Mouse (Mus musculus) spleen, adult 2 months (tissue): Measurements from ENCODE around the gene Arhgap10. TPM values are rescaled to one million over a fixed set of nuclear protein-coding genes. Genes with fewer than 3 reads are reported as not detected.

Experiments used
- DNase-seq, 2 experiments: peaks; one replicate each; pipeline versions ENCODE4 v3.0.0 to v3.0.0-alpha.2; 2012 to 2021; ENCODE audit warnings: low spot score in 2 of 2, low read depth in 1 of 2
- H3K27ac ChIP-seq: fragments of 200-500 bp; 2 replicates; pipeline ENCODE4 v1.5.1; 2012; ENCODE audit warnings: low read length, inconsistent platforms; ENCODE audit not compliant: insufficient read depth
- H3K27me3 ChIP-seq: fragments of 200-500 bp; 2 replicates; pipeline ENCODE4 v1.6.1; 2012; ENCODE audit warnings: mild to moderate bottlenecking, moderate library complexity, low read length, inconsistent platforms; ENCODE audit not compliant: control insufficient read depth, insufficient read depth
- H3K36me3 ChIP-seq: fragments of 200-500 bp; 2 replicates; pipeline ENCODE4 v1.6.1; 2012; ENCODE audit warnings: mild to moderate bottlenecking, low read length, inconsistent platforms; ENCODE audit not compliant: control insufficient read depth, insufficient read depth
- H3K4me1 ChIP-seq: fragments of 200-500 bp; 2 replicates; pipeline ENCODE4 v1.6.1; 2011; ENCODE audit warnings: inconsistent platforms; ENCODE audit not compliant: control insufficient read depth, insufficient read depth, insufficient read length
- H3K4me3 ChIP-seq: fragments of 200-500 bp; 2 replicates; pipeline ENCODE4 v1.5.1; 2011; ENCODE audit warnings: mild to moderate bottlenecking, inconsistent platforms; ENCODE audit not compliant: insufficient read depth, insufficient read length; ENCODE audit errors: extremely low read depth
- CTCF ChIP-seq: fragments of 200-500 bp; IDR thresholded peaks from 2 replicates; pipeline ENCODE4 v1.5.1; 2011; ENCODE audit warnings: mild to moderate bottlenecking, inconsistent platforms; ENCODE audit not compliant: insufficient read depth, insufficient read length, insufficient replicate concordance; ENCODE audit errors: extremely low read depth
- POLR2A ChIP-seq: fragments of 200-500 bp; IDR thresholded peaks from 2 replicates; pipeline ENCODE4 v1.6.1; 2011; ENCODE audit warnings: low read depth, low read length, inconsistent platforms
- WGBS: fragments of 180-500 bp; shearing (Covaris S2); methylation state at CpG from one replicate; pipeline ENCODE4 v1.1.7; 2018; 5-methylcytosine and 5-hydroxymethylcytosine counted together
- polyA plus RNA-seq: library from polyadenylated mRNA; depleted of rRNA; stranded (reverse); fragments of >200 nt; gene quantifications from 2 replicates; pipeline ENCODE4 v1.2.3, GENCODE M21; 2012

Gene Arhgap10
- polyA plus RNA-seq, 1 experiment: 4.3 TPM

DNA sequence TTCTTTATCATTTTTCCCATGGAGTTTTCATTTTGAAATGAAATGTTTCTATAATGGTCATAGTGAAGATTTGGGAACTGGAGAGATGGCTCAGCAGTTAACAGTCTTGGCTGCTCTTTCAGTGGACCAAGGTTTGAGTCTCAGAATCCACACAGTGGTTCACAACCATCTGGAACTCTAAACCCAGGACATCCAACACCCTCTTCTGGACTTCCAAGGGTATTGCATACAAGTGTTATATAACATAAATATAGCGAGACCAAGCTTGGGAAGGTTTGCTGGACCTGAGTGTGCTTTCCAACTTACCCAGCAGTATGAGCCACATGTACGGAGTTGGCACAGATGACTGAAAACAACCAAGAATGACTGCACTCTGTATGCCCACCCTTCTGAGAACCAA is 7.2 kb upstream of the Arhgap10 start:
- TF ChIP-seq POLR2A: no peak
- TF ChIP-seq CTCF: no peak
- H3K27me3 ChIP-seq: no peaks in the 10 kb centered on the region
- no peak overlapping the region for H3K27ac ChIP-seq
- no peak overlapping the region for H3K4me3 ChIP-seq
- no peaks in the 10 kb centered on the region for H3K36me3 ChIP-seq
- 90% methylated on average over 2 of the region's 2 CpGs for WGBS
- H3K4me1 ChIP-seq: no peaks in the 10 kb centered on the region
- no peak for DNase-seq

DNA sequence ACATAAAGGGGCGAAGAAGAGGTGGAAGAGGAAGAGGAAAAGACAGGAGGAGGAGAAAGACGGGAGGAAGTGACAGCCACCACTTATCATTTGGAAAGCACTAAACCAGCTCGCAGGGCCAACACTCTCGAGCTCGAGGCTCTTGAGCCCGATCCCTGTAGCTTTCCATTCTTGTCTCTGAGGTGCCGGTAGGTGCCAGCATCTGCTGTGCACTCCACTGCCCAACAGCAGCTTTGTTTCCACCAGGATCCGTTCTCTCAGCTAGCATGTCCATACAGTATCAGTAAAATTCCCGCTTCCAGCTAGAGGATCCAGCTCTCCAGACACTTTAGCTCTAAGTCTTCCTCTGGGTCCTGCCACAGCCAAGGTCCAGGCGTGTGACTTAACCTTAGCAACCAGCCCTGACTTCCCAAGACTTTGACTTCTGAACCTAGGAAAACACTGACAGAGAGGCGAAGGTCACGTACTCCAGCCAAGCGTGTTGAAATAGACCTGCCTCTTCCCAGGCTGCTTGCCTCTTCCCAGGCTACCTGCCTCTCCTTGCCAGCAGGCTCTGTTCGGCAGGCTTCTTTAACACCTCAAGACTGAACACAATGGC is 6.4 kb upstream of the Arhgap10 start:
- TF ChIP-seq CTCF (no peak), POLR2A (no peak)
- no peaks in the 10 kb centered on the region for H3K27me3 ChIP-seq
- H3K27ac ChIP-seq: no peak overlapping the region
- WGBS: 79% methylated on average over 14 of the region's 14 CpGs
- H3K4me3 ChIP-seq: no peak overlapping the region
- DNase-seq: no peak
- H3K36me3 ChIP-seq: no peaks in the 10 kb centered on the region
- H3K4me1 ChIP-seq: no peaks in the 10 kb centered on the region

DNA sequence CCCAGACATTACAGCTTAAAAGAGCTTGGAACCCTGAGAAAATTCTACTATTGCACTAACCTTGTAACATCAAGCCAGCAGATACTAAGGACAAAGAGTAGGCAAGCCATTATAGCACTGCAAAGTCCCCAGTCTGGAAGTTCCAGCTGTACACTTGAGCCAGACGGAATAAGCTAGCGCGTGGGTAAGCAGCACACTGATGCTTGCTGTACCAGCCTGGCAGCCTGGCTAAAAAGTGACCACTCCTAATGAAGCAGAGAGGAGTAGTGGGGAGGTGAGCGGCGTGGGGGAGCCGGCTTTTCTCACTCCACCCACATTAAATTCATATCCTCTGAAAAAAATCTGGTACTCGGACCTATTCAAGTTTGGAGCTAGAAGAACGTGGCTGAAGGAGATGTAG is 5.2 kb upstream of the Arhgap10 start:
- Histone ChIP-seq H3K36me3 (no peaks in the 10 kb centered on the region), H3K27me3 (no peaks in the 10 kb centered on the region), H3K4me1 (no peaks in the 10 kb centered on the region), H3K27ac (no peak overlapping the region), H3K4me3 (no peak overlapping the region)
- DNase-seq: no peak
- TF ChIP-seq CTCF (no peak), POLR2A (no peak)
- WGBS: 92% methylated on average over 8 of the region's 8 CpGs

DNA sequence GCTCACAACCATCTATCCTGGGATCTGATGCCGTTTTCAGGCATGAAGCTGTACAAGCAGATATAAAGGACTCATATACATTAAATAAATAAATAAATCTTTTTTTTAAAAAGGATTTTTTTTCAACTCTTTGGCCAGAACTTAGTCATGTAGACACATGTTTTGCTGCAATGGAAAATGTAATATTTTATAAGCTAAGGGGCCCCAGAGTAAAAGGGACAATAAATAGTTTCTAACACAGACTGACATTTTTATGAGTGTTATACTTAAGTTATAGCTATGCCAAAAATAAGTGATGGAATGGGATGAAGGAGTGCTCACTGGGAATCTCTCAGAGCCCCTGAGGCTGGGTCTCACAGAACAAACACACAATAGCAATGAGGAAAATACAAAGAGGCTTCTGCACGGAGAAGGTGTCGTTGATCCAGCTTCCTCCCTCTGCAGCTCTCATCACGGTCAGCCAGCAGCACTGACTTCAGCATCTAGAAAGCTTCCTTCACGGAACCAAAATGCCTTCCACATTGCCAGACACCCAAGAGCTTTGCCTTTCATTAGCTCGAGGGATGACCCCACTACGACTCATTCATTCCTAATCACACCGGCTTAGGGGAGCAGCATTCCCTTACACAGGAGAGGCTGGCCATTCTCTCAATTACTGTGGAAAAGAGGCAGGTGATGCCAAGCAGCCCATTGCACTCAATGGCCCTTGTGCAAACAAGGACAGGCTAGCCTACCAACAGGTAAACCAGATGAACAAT is 3.5 kb upstream of the Arhgap10 start:
- TF ChIP-seq CTCF (no peak), POLR2A (no peak)
- no peak overlapping the region for H3K27ac ChIP-seq
- no peak overlapping the region for H3K4me3 ChIP-seq
- H3K4me1 ChIP-seq: peaks cover 2% of the 10 kb centered on the region; the same call in 1 of the 2 replicates
- 95% methylated on average over 8 of the region's 8 CpGs for WGBS
- no peaks in the 10 kb centered on the region for H3K27me3 ChIP-seq
- DNase-seq: no peak
- H3K36me3 ChIP-seq: no peaks in the 10 kb centered on the region

DNA sequence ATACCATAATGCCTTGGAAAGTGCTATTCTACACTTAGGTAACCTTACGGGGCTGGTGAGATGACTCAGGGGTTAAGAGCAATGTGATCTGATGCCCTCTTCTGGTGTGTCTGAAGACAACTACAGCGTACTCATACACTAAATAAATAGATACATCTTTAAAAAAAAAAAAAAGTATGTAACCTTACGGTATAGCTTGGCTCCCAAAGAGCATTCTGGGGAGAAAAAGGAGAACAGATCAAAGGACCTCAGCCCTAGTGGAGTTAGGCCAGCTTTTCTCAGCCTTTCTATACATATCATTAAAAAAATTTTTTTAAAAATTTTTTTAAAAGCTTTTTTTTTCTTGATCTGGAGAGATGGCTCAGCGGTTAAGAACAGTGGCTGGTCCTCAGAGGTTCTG is 2.8 kb upstream of the Arhgap10 start:
- DNase-seq: no peak
- 94% methylated on average over 4 of the region's 4 CpGs for WGBS
- H3K36me3 ChIP-seq: no peaks in the 10 kb centered on the region
- TF ChIP-seq CTCF: no peak
- TF ChIP-seq POLR2A: no peak
- no peaks in the 10 kb centered on the region for H3K27me3 ChIP-seq
- no peak overlapping the region for H3K4me3 ChIP-seq
- no peak overlapping the region for H3K27ac ChIP-seq
- H3K4me1 ChIP-seq: peaks cover 2% of the 10 kb centered on the region; the same call in 1 of the 2 replicates

DNA sequence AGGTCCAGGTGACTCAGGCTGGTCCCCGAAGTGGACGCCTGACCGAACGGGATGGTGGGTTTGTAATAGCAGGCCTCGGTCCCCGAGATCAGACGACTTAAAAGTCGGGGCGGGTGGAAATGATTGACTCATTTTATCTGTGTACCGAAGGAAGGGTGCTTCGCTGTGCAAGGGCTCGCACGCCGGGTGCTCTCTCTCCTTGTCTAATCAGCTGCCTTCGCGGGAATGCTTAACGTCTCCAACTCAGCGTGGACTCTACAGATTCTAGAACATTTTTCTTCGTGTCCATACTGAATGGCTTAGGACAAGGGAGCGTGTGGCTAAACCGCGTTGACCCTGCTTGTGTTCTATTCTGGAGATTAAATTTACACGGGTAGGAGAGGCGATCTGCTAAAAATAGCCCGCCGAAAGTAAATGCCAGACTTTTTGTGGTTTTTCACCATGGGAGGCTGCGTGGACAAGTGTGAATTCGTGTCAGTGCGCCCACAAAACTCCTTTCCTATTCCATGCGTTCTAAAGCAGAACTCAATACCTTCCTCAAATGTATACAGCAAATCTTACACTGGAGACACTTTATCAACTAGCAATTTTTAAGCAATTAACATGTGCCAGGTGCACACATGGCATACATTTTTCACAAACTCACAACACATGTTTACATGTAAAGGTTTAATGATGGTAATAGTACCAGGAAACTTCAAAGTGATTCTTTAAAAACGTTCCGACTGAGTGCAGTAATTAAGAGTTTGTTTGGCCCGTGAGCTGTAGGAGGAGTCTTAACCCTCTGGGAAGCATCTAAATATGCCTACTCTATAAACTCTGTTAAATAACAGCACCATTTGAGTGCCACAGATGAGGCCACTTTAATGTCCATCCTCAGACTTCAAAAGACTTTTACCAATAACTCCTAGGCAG is 705 bp upstream of the Arhgap10 start:
- no peaks in the 10 kb centered on the region for H3K27me3 ChIP-seq
- peaks cover 2% of the 10 kb centered on the region; the same call in 1 of the 2 replicates for H3K4me1 ChIP-seq
- no peak overlapping the region for H3K27ac ChIP-seq
- no peak for TF ChIP-seq CTCF
- TF ChIP-seq POLR2A: no peak
- H3K4me3 ChIP-seq: peak overlapping the region; percentile 64
- H3K36me3 ChIP-seq: no peaks in the 10 kb centered on the region
- WGBS: 7% methylated on average over 33 of the region's 33 CpGs
- no peak for DNase-seq

DNA sequence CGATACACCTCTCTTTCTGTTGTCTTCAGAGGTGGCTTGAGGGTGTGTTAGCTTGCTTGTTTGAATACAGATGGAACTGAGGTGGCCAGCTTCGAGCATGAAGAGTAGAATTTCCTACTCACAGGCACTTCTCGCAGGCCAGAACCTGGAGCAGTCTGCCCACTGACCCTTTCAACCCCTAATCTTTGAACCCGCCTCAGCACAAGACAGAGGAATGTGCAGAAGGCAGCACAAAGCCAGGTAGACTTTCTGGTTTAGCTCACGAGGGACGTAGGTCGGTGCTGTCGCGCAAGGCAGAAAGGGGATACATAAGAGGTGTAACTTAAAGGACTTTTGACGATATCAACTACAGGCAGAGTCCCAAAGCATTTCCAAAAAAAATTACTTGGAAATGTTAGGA is 908 bp downstream of the Arhgap10 start:
- no peak for DNase-seq

More for the DNA sequence above, 908 bp downstream of the Arhgap10 start:
- 19% methylated on average over 10 of the region's 10 CpGs for WGBS
- Histone ChIP-seq H3K27me3 (no peaks in the 10 kb centered on the region), H3K36me3 (no peaks in the 10 kb centered on the region), H3K4me1 (peaks cover 2% of the 10 kb centered on the region; the same call in 1 of the 2 replicates), H3K27ac (no peak overlapping the region), H3K4me3 (peak overlapping the region; percentile 64; the same call in 1 of the 2 replicates)
- TF ChIP-seq CTCF (no peak), POLR2A (no peak)
